Mouse (Mus musculus) erythroblast, embryonic 14.5 days (primary cell): Measurements from ENCODE around the gene Sgca. TPM values are rescaled to one million over a fixed set of nuclear protein-coding genes. Genes with fewer than 3 reads are reported as not detected.

Source experiments
- H3K27me3 ChIP-seq: 2 replicates; pipeline ENCODE4 v1.6.1; 2012; ENCODE audit warnings: inconsistent platforms; ENCODE audit not compliant: control insufficient read depth
- H3K36me3 ChIP-seq: 2 replicates; pipeline ENCODE4 v1.6.1; 2012; ENCODE audit warnings: mild to moderate bottlenecking, inconsistent platforms; ENCODE audit not compliant: control insufficient read depth
- H3K4me1 ChIP-seq: 2 replicates; pipeline ENCODE4 v1.6.1; 2012; ENCODE audit warnings: inconsistent platforms; ENCODE audit not compliant: control insufficient read depth
- H3K4me3 ChIP-seq: replicated peaks from 2 replicates; pipeline ENCODE3; 2012; ENCODE audit warnings: moderate library complexity, mild to moderate bottlenecking, inconsistent platforms
- H3K9me3 ChIP-seq: 2 replicates; pipeline ENCODE4 v1.6.1; 2012; ENCODE audit warnings: low read length, inconsistent platforms, mixed read lengths; ENCODE audit not compliant: control insufficient read depth
- GATA1 ChIP-seq: IDR thresholded peaks from 2 replicates; pipeline ENCODE4 v1.6.1; 2012; ENCODE audit warnings: low read length, inconsistent platforms, mixed read lengths
- TAL1 ChIP-seq: IDR thresholded peaks from 3 replicates; pipeline ENCODE4 v1.6.1; 2012; ENCODE audit warnings: low read length, inconsistent platforms, mixed read lengths
- polyA plus RNA-seq: library from polyadenylated mRNA; stranded (reverse); fragments of >175 nt; gene quantifications from 2 replicates; pipeline ENCODE4 v1.2.3, GENCODE M21; 2012

Gene Sgca
- polyA plus RNA-seq, 1 experiment = not detected

DNA sequence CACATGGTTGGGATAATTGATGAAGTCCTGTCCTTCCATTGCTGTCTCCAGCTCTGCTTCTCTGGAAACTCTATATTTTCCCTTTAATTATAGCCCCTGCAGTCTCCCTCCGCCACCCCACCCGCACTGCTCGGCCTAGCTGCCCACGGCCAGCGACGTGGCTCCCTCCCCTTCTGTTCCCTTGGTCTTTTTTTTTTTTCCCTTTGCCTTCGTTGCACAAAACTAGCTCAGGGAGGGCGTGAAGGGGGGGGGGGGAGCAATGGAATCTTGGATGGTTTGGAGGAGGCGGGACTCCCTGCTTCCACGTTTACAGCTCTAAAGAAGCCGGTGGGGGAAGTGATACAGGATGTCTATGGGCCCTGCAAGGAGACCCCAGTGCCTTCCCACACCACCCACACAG is 41.6 kb downstream of the Sgca start:
- Histone ChIP-seq H3K4me1 (peaks cover 15% of the 10 kb centered on the region), H3K36me3 (no peaks in the 10 kb centered on the region), H3K4me3 (no peak overlapping the region), H3K27me3 (peaks cover 77% of the 10 kb centered on the region), H3K9me3 (no peaks in the 10 kb centered on the region)
- TF ChIP-seq TAL1 (no peak), GATA1 (no peak)

DNA sequence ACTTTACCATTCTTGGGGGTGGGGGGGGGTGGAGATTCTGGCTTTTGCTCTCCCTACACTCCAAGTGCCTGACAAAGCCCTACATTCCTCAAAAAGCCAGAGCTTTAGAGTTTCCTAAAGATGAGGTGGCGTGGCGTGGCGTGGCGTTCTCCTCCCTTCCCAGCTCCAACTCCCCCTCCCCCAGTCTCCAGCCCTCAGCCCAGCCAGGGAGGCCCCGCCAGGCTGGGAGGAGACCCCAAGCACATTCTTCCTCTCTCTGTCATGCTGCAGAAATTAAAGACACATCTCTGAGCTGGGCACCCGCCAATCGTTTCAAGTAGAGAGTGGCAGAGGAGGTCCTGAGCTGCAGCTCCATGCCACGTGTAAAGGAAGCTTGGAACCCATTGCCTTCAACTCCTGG is 42.5 kb downstream of the Sgca start:
- peaks cover 69% of the 10 kb centered on the region for H3K27me3 ChIP-seq
- TF ChIP-seq TAL1 (no peak), GATA1 (no peak)

DNA sequence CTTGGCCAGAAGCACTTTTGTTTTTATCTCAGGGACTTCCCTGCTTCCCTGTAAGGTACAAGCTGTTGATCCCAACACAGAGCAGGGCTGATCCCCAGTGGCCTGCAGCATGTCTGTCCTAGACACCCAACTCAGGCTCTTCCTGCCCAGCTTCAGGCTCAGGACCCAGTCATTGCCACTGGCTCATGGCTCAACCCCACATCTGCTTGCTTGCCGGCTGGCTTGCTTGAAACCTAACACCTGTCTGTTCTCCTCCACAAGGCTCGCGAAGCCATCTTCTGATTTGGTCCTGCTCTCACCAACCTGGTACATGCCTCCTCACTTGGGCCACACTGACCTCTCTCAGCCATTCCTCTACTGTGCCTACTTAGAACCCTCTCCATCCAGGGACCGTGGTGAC is 46.0 kb downstream of the Sgca start:
- H3K9me3 ChIP-seq = no peaks in the 10 kb centered on the region
- peaks cover 5% of the 10 kb centered on the region for H3K4me1 ChIP-seq
- no peak overlapping the region for H3K4me3 ChIP-seq
- no peak for TF ChIP-seq GATA1
- no peak for TF ChIP-seq TAL1
- H3K27me3 ChIP-seq = peaks cover 41% of the 10 kb centered on the region
- no peaks in the 10 kb centered on the region for H3K36me3 ChIP-seq

More for the DNA sequence above, 42.5 kb downstream of the Sgca start:
- no peak overlapping the region for H3K4me3 ChIP-seq
- H3K36me3 ChIP-seq = no peaks in the 10 kb centered on the region
- peaks cover 19% of the 10 kb centered on the region for H3K4me1 ChIP-seq
- H3K9me3 ChIP-seq = no peaks in the 10 kb centered on the region

DNA sequence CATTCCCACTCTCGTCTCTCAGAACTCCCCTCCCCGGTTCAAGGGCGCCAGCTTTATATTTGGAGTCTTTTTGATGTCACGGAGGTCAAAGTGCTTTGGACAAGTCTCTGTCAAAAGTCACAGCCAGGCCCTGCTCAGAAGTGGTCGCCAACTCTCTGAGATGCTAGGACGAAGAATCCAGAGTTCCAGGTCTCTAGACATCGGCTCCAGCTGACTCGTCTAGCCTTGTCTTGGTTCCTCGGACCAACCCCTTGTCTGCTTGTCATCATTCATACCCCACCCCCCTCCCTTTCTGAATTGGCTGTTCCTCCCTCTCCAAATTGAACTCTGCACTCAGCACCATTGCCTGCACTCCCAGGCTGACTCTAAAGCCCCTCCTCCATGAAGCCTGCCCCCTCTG is 46.5 kb downstream of the Sgca start:
- Histone ChIP-seq H3K4me3 (no peak overlapping the region), H3K9me3 (no peaks in the 10 kb centered on the region), H3K27me3 (peaks cover 35% of the 10 kb centered on the region), H3K4me1 (peaks cover 5% of the 10 kb centered on the region), H3K36me3 (no peaks in the 10 kb centered on the region)
- no peak for TF ChIP-seq TAL1
- no peak for TF ChIP-seq GATA1

DNA sequence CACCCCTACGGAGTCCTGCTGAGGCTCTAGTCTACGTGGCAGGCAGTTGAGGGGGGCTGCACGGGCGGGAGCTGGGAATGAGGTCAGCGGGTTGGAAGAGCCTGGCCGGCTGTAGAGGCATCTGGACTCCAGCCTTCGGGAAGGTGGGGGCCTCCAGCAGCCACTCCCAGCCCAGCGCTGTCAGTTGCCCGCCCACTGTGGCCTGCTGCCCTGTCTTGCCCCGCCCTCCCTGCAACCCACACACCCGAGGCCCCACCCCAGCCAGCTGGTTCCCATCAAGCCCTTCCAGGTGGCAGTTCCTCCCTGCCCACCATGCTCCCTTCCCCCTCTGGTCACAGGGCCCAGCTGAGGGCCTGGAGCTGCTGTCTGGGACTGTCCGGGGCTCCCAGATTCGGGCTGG is 47.3 kb downstream of the Sgca start:
- Histone ChIP-seq H3K9me3 (peaks cover under 1% of the 10 kb centered on the region; the same call in 1 of the 2 replicates), H3K4me3 (no peak overlapping the region), H3K4me1 (peaks cover 5% of the 10 kb centered on the region), H3K27me3 (peaks cover 27% of the 10 kb centered on the region), H3K36me3 (no peaks in the 10 kb centered on the region)
- TF ChIP-seq TAL1 = no peak
- no peak for TF ChIP-seq GATA1

DNA sequence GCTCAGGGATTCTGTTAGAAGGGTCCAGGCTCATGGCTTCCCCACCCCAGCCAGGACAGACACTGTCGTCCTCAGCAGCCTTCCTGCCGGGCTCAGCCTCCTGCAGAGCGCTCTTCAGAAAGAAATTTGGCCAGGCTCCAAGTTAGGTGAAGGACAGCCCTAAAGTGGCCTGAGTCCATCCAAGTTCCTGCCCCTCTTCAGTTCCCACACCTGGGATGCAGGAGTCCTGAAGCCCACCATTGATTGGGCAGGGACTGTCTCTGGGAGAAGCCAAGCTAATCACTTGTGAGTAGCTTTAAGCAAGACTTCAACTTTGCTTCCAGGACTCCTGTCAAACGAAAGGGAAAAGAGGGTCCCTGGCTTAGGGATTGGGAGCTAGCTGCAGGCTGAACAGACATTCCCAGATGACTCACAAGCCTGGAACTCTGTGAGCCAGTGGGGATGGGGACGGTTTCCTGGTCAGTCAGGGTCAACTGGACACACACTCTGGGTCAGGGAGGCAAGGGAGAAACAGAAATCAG is 48.3 kb downstream of the Sgca start:
- peaks cover 17% of the 10 kb centered on the region for H3K27me3 ChIP-seq

DNA sequence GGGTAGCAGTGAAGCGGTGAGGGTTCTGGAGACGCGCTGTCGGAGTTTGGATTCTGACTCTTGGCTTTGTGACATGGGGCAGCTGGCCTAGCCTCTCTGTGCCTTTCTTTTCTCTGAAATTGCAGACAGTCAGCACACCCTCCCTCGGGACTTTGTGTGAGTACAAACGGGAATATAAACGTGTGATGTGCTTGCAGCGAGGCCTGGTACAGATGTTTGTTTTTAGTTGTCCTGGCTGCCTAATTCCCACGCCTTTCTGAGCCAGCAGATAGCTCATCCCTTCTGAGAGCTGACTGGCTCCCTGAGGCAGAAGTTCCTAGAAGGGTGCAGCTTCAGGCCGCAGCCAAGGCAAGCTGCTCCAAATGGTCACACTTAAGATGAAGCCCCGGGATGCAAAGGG is 49.7 kb downstream of the Sgca start:
- Histone ChIP-seq H3K9me3 (peaks cover 2% of the 10 kb centered on the region; the same call in 1 of the 2 replicates), H3K36me3 (no peaks in the 10 kb centered on the region), H3K4me1 (peaks cover 5% of the 10 kb centered on the region), H3K27me3 (peaks cover 10% of the 10 kb centered on the region), H3K4me3 (no peak overlapping the region)
- TF ChIP-seq TAL1 (no peak), GATA1 (no peak)

More for the DNA sequence above, 48.3 kb downstream of the Sgca start:
- Histone ChIP-seq H3K36me3 (no peaks in the 10 kb centered on the region), H3K4me3 (no peak overlapping the region), H3K9me3 (peaks cover 2% of the 10 kb centered on the region; the same call in 1 of the 2 replicates), H3K4me1 (peaks cover 5% of the 10 kb centered on the region)
- TF ChIP-seq GATA1 = no peak
- TF ChIP-seq TAL1 = no peak

DNA sequence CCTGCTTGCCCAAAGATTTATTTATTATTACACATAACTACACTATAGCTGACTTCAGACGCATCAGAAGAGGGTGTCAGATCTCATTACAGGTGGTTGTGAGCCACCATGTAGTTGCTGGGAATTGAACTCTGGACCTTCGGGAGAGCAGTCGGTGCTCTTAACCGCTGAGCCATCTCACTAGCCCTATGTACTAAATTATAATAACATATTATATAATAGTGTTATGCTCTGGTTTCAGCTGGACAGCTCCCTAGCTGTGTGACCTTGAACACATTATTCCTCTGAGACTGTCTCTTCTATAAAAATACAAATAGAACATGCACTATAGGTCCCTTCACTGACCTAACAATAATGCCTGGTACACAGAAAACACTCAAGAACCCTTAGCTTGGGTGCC is 51.1 kb downstream of the Sgca start:
- Histone ChIP-seq H3K4me1 (peaks cover 5% of the 10 kb centered on the region), H3K4me3 (no peak overlapping the region), H3K27me3 (peaks cover 8% of the 10 kb centered on the region; the same call in 1 of the 2 replicates), H3K36me3 (no peaks in the 10 kb centered on the region), H3K9me3 (peaks cover 2% of the 10 kb centered on the region; the same call in 1 of the 2 replicates)
- TF ChIP-seq GATA1 = no peak
- no peak for TF ChIP-seq TAL1

DNA sequence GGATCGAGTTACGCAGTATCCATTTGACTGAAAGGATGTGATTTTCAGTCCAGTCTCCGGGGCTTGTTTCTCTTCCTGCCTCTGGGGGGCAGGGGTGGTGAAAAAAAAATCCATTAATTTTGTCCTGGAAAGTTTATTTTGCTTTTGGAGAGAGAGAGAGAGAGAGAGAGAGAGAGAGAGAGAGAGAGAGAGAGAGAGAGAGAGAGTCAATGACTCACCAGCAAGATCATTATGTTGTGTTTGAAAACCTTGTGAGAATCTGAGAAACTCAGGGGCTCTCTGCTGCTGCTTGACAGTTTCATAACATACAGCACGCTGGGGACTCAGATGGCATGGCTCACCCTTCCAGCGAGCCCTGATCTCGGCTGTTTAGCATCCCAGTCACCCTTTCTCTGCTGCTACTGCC is 55.1 kb downstream of the Sgca start:
- TF ChIP-seq GATA1 (no peak), TAL1 (no peak)
- peaks cover 2% of the 10 kb centered on the region; the same call in 1 of the 2 replicates for H3K9me3 ChIP-seq
- H3K4me3 ChIP-seq = no peak overlapping the region
- H3K4me1 ChIP-seq = no peaks in the 10 kb centered on the region
- H3K27me3 ChIP-seq = no peaks in the 10 kb centered on the region
- no peaks in the 10 kb centered on the region for H3K36me3 ChIP-seq

DNA sequence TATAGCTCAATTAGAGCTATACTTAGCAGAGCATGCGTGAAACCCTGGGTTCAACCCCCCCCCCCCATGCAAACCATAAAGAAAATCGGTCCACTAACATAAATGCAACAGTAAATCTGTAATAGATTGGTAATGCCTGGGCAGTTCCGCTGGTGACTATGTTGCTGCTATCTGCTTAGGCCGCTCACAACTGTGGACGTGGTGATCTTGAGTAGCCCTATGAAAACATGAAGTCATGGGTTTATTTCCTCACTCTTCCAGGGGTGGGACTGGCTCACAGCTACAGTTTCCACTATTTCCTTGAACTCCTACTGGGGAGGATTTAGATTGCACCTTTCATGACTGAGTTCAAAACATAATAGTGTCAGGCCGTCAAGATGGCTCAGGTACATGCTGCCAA is 58.4 kb downstream of the Sgca start:
- no peaks in the 10 kb centered on the region for H3K36me3 ChIP-seq

More for the DNA sequence above, 58.4 kb downstream of the Sgca start:
- Histone ChIP-seq H3K9me3 (no peaks in the 10 kb centered on the region), H3K27me3 (no peaks in the 10 kb centered on the region), H3K4me1 (peaks cover 2% of the 10 kb centered on the region; the same call in 1 of the 2 replicates), H3K4me3 (no peak overlapping the region)
- no peak for TF ChIP-seq GATA1
- TF ChIP-seq TAL1 = no peak
